Mouse (Mus musculus) CD4-positive, CD25-positive, alpha-beta regulatory T cell, adult 9 weeks (primary cell): Measurements from ENCODE around the gene Eif3i. TPM values are rescaled to one million over a fixed set of nuclear protein-coding genes. Genes with fewer than 3 reads are reported as not detected.

Source experiments
- polyA plus RNA-seq: library from polyadenylated mRNA; unstranded; fragments of 100-300 nt; shearing (Covaris generic); gene quantifications from one replicate; pipeline ENCODE4 v1.2.1, GENCODE M21; 2017

Gene Eif3i
- 238 TPM for polyA plus RNA-seq

GRCm38 (mm10) chr4:129600233-129601158, at the start of gene Eif3i, which contains the start of gene Tmem234:
Eif3i (minus strand) TSS chr4:129600648.
Tmem234 (plus strand) TSS chr4:129600668.

GRCm38 (mm10) chr4:129640638-129641467, 40.4 kb upstream of the Eif3i start, which contains the start of gene Txlna:
Txlna (minus strand) TSS chr4:129641065.

GRCm38 (mm10) chr4:129623681-129624091, 23.2 kb upstream of the Eif3i start, which contains the start of gene Ccdc28b:
Ccdc28b (minus strand) TSS chr4:129623947.

GRCm38 (mm10) chr4:129618786-129619691, 18.6 kb upstream of the Eif3i start, which contains the start of gene Iqcc:
Iqcc (minus strand) TSS chr4:129619099.

GRCm38 (mm10) chr4:129614093-129614492, 13.6 kb upstream of the Eif3i start, which contains the start of gene Dcdc2b:
Dcdc2b (minus strand) TSS chr4:129614257.

GRCm38 (mm10) chr4:129578466-129578865, 22.0 kb downstream of the Eif3i start, which contains the start of gene Fam167b:
Fam167b (minus strand) TSS chr4:129578549.

GRCm38 (mm10) chr4:129573430-129573829, 27.0 kb downstream of the Eif3i start, which contains the start of gene Lck:
Lck (minus strand) TSS chr4:129573641.

GRCm38 (mm10) chr4:129542592-129543141, 57.8 kb downstream of the Eif3i start, which contains the start of gene Hdac1:
Hdac1 (minus strand) TSS chr4:129542713.

Other genes starting within 250 kb of the Eif3i start
- gene Zbtb8a, start 222.5 kb downstream of the Eif3i start, polyA plus RNA-seq, result 12.3 TPM
- not detected for gene Zbtb8b, start 159.8 kb downstream of the Eif3i start, polyA plus RNA-seq
- gene Bsdc1, start 139.1 kb downstream of the Eif3i start, polyA plus RNA-seq, result 44.4 TPM
- not detected for gene Tssk3, start 109.6 kb downstream of the Eif3i start, polyA plus RNA-seq
- not detected for gene Fam229a, start 109.5 kb downstream of the Eif3i start, polyA plus RNA-seq
- 6.5 TPM for gene Marcksl1, start 87.1 kb downstream of the Eif3i start, polyA plus RNA-seq
- 375 TPM for gene Hdac1, start 57.9 kb downstream of the Eif3i start, polyA plus RNA-seq
- 1,699 TPM for gene Lck, start 27.0 kb downstream of the Eif3i start, polyA plus RNA-seq
- gene Fam167b, start 22.1 kb downstream of the Eif3i start, polyA plus RNA-seq, result not detected
- gene Tmem234, start within 50 bp of the Eif3i start, polyA plus RNA-seq, result 282 TPM
- gene Dcdc2b, start 13.6 kb upstream of the Eif3i start, polyA plus RNA-seq, result 8.8 TPM
- 43.9 TPM for gene Iqcc, start 18.5 kb upstream of the Eif3i start, polyA plus RNA-seq
- 49.2 TPM for gene Ccdc28b, start 23.3 kb upstream of the Eif3i start, polyA plus RNA-seq
- gene Txlna, start 40.4 kb upstream of the Eif3i start, polyA plus RNA-seq, result 88.8 TPM
- 26.1 TPM for gene Kpna6, start 72.1 kb upstream of the Eif3i start, polyA plus RNA-seq
- 25.6 TPM for gene Tmem39b, start 96.2 kb upstream of the Eif3i start, polyA plus RNA-seq
- gene Khdrbs1, start 141.7 kb upstream of the Eif3i start, polyA plus RNA-seq, result 30.1 TPM
- 247 TPM for gene Ptp4a2, start 210.6 kb upstream of the Eif3i start, polyA plus RNA-seq